Mouse (Mus musculus): ENCODE data around the gene Lemd1.

DNA sequence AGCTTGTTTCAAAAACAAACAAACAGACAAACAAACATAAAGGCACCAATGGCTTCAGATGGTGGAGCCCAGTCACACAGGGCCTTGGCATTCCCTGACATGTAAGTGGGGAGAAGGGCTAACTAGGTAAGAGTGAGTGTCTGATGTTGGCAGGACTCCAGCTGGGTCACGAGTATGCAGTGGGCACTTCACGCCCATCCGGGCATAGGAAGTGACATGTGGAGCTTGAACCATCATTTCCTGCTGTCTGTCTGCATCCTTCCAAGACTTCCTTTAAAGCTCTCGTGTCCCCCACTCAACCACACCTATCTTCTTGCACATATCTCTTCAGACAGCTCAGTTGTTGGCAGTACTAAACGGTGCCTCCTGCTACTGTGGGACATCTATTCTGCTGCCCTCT lies 48.2 kb upstream of the Lemd1 start:
- TF ChIP-seq CTCF (conservative IDR thresholded peaks at IDR 0.05; ENCODE audit: insufficient read depth, insufficient read length, low read depth, low read length) (no peak), POLR2A (IDR thresholded peaks at IDR 0.05; ENCODE audit: low read depth, low read length) (no peak)
